Mouse (Mus musculus): Measurements from ENCODE around the gene Fbxo7. TPM values are rescaled to one million over a fixed set of nuclear protein-coding genes. Genes with fewer than 3 reads are reported as not detected.
A peak's percentile ranks its signal among the peaks of the same experiment; 100 is the strongest.
"Not testable (repeated sequence)": the region's sequence is repeated elsewhere in the genome, so short reads cannot be mapped to it uniquely, and the experiment has no call there.

Gene Fbxo7
- polyA plus RNA-seq, 1 experiment from 2014 or later, result 25.9 TPM

GRCm38 (mm10) chr10:86011781-86012180 is 10.0 kb upstream of the Fbxo7 start, which contains the start of gene Bpifc:
Gene Bpifc (minus strand): TSS chr10:86011895.
- WGBS, result 91% methylated on average over 2 of the region's 2 CpGs
- Histone ChIP-seq H3K27ac (no peak within 1 kb of the TSS), H3K27me3 (no peaks in the 10 kb centered on the region), H3K9ac (replicated peaks) (no peak within 1 kb of the TSS), H3K4me2 (no peak within 1 kb of the TSS), H3K4me3 (replicated peaks) (no peak within 1 kb of the TSS), H3K4me1 (replicated peaks) (no peaks in the 10 kb centered on the region), H3K36me3 (no peaks in the 10 kb centered on the region), H3K9me3 (no peaks in the 10 kb centered on the region)
- no peak for ATAC-seq (ENCODE audit: insufficient number of reproducible peaks, insufficient read depth, low FRiP score, low TSS enrichment, low read depth)

DNA sequence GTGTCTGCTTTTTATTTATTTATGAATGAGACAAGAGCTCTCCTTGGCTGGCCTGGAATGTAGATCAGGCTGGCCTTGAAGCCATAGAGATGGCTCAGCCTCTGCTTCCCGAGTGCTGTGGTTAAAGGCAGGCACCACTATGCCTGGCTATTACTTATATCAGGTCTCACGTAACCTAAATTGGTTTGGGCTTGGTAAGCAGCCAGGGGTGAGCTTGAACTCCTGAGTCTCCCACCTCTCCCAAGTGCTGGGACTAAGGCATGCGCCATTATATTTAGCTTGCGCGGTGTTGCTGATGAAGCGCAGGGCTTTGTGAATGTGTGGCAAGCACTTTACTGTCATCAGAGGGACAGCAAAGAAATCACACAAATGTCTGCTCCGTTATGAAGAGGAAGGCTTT is 4.0 kb upstream of the Fbxo7 start:
- no peak for ATAC-seq (ENCODE audit: insufficient number of reproducible peaks, insufficient read depth, low FRiP score, low TSS enrichment, low read depth)
- Histone ChIP-seq H3K27ac (no peak overlapping the region), H3K27me3 (no peaks in the 10 kb centered on the region), H3K9ac (replicated peaks) (no peak overlapping the region), H3K36me3 (no peaks in the 10 kb centered on the region), H3K4me3 (replicated peaks) (no peak overlapping the region), H3K9me3 (no peaks in the 10 kb centered on the region), H3K4me1 (replicated peaks) (peaks cover 7% of the 10 kb centered on the region; the same call in 1 of the 2 replicates), H3K4me2 (no peak overlapping the region)
- 92% methylated on average over 7 of the region's 7 CpGs for WGBS

DNA sequence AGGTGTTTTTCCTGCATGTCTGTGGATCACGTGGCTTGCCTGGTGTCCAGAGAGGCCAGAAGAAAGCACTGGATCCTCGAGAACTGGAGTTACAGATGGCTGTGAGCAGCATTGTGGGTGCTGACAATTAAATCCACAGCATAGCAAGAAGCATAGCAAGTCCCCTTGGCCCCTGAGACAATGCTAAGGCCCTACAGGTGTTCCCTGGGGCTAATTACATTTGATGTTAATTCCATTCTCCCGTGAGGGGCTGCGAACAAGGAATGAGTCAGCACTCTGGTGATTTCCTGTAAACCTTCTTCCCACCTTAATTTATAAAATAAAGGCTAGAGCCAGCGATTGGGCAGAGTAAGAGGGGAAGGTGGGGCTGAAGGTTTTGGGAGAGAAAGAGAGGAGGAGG is 3.0 kb upstream of the Fbxo7 start:
- H3K4me1 ChIP-seq (replicated peaks), result peaks cover 10% of the 10 kb centered on the region
- ATAC-seq (ENCODE audit: insufficient number of reproducible peaks, insufficient read depth, low FRiP score, low TSS enrichment, low read depth), result no peak
- H3K36me3 ChIP-seq, result no peaks in the 10 kb centered on the region
- H3K9me3 ChIP-seq, result no peaks in the 10 kb centered on the region
- 35% methylated on average over 5 of the region's 5 CpGs for WGBS
- no peak overlapping the region for H3K9ac ChIP-seq (replicated peaks)
- no peaks in the 10 kb centered on the region for H3K27me3 ChIP-seq
- no peak overlapping the region for H3K4me2 ChIP-seq
- H3K27ac ChIP-seq, result no peak overlapping the region
- no peak overlapping the region for H3K4me3 ChIP-seq (replicated peaks)

GRCm38 (mm10) chr10:86021408-86021748 is 394 bp upstream of the Fbxo7 start:
- Histone ChIP-seq H3K4me1 (replicated peaks) (peaks cover 11% of the 10 kb centered on the region), H3K36me3 (peaks cover 6% of the 10 kb centered on the region; the same call in 1 of the 2 replicates), H3K27me3 (no peaks in the 10 kb centered on the region), H3K27ac (no peak overlapping the region), H3K9me3 (no peaks in the 10 kb centered on the region), H3K4me3 (replicated peaks) (peak overlapping the region; percentile 88), H3K9ac (replicated peaks) (no peak overlapping the region), H3K4me2 (peak overlapping the region; percentile 74)
- peak; percentile 33; the same call in 1 of the 2 replicates for ATAC-seq (ENCODE audit: insufficient number of reproducible peaks, insufficient read depth, low FRiP score, low TSS enrichment, low read depth)
- 0% methylated on average over 3 of the region's 3 CpGs for WGBS

- Histone ChIP-seq H3K36me3 (peaks cover 6% of the 10 kb centered on the region; the same call in 1 of the 2 replicates), H3K27ac (peak overlapping the region; percentile 94; the same call in 1 of the 2 replicates), H3K4me3 (replicated peaks) (peak overlapping the region; percentile 88), H3K9ac (replicated peaks) (peak overlapping the region; percentile 83), H3K4me1 (replicated peaks) (peaks cover 11% of the 10 kb centered on the region), H3K27me3 (no peaks in the 10 kb centered on the region), H3K9me3 (no peaks in the 10 kb centered on the region), H3K4me2 (peak overlapping the region; percentile 74)
- 6% methylated on average over 6 of the region's 6 CpGs for WGBS
- peak; percentile 28; the same call in 1 of the 2 replicates for ATAC-seq (ENCODE audit: insufficient number of reproducible peaks, insufficient read depth, low FRiP score, low TSS enrichment, low read depth)
Observed at GRCm38 (mm10) chr10:86022474-86022816, 673 bp downstream of the Fbxo7 start.

DNA sequence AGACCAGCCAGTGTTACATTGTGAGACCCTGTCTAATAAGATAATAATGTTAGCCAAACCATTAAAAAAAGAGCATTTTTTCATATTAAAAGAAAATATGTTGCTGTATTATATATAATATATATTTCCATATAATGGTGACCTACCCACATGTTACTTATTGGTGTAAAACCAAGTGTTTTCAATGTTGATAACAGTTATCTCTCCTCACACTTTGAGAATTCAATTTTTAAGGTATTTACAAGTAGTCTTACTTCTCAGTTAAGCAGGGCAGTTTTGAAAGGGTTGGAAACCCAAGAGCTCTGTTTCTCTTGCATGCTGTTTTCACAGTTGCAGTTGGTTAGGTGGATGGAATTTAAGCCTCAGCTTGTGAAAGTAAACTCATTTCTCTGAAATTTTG is 1.4 kb downstream of the Fbxo7 start:
- H3K4me3 ChIP-seq (replicated peaks), result 0 out of 2 replicates have a peak overlapping the region, but pooled peaks have one; percentile 88
- peaks cover 6% of the 10 kb centered on the region; the same call in 1 of the 2 replicates for H3K36me3 ChIP-seq
- H3K9me3 ChIP-seq, result no peaks in the 10 kb centered on the region
- H3K27me3 ChIP-seq, result no peaks in the 10 kb centered on the region
- no peak for ATAC-seq (ENCODE audit: insufficient number of reproducible peaks, insufficient read depth, low FRiP score, low TSS enrichment, low read depth)
- no peak overlapping the region for H3K27ac ChIP-seq
- peaks cover 11% of the 10 kb centered on the region for H3K4me1 ChIP-seq (replicated peaks)
- peak overlapping the region; percentile 74 for H3K4me2 ChIP-seq
- H3K9ac ChIP-seq (replicated peaks), result no peak overlapping the region

- no peaks in the 10 kb centered on the region for H3K27me3 ChIP-seq
- ATAC-seq (ENCODE audit: insufficient number of reproducible peaks, insufficient read depth, low FRiP score, low TSS enrichment, low read depth), result no peak
- no peak overlapping the region for H3K4me2 ChIP-seq
- H3K4me1 ChIP-seq (replicated peaks), result peaks cover 11% of the 10 kb centered on the region
- no peak overlapping the region for H3K9ac ChIP-seq (replicated peaks)
- no peak overlapping the region for H3K27ac ChIP-seq
- H3K36me3 ChIP-seq, result peaks cover 27% of the 10 kb centered on the region
- 69% methylated on average over 2 of the region's 2 CpGs for WGBS
- no peaks in the 10 kb centered on the region for H3K9me3 ChIP-seq
- H3K4me3 ChIP-seq (replicated peaks), result no peak overlapping the region
Observed at GRCm38 (mm10) chr10:86025906-86026305, 4.1 kb downstream of the Fbxo7 start.

DNA sequence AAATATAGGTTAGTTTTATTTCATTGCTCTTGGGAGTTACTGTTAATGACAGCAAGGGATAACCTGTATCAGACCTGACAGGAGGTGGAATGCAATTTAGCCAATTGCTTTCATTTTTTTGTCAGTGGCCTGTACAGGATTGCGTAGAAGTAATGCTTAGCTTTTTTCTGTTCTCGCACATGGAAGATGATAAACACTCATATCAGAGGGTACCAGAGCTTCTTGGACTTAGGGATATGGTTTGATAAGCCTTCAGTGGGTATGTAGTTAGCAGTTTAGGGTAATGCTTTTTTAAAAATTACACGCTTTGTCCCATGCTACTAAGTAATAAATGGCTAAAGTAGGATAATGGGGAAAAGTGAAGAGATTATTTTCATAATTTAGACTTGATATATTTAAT is 4.6 kb downstream of the Fbxo7 start:
- WGBS, result 83% methylated on average over 3 of the region's 3 CpGs
- no peaks in the 10 kb centered on the region for H3K27me3 ChIP-seq
- H3K9me3 ChIP-seq, result no peaks in the 10 kb centered on the region
- H3K4me1 ChIP-seq (replicated peaks), result peaks cover 10% of the 10 kb centered on the region
- no peak for ATAC-seq (ENCODE audit: insufficient number of reproducible peaks, insufficient read depth, low FRiP score, low TSS enrichment, low read depth)
- H3K4me2 ChIP-seq, result no peak overlapping the region
- no peak overlapping the region for H3K9ac ChIP-seq (replicated peaks)
- H3K27ac ChIP-seq, result no peak overlapping the region
- H3K4me3 ChIP-seq (replicated peaks), result no peak overlapping the region
- peaks cover 31% of the 10 kb centered on the region for H3K36me3 ChIP-seq

DNA sequence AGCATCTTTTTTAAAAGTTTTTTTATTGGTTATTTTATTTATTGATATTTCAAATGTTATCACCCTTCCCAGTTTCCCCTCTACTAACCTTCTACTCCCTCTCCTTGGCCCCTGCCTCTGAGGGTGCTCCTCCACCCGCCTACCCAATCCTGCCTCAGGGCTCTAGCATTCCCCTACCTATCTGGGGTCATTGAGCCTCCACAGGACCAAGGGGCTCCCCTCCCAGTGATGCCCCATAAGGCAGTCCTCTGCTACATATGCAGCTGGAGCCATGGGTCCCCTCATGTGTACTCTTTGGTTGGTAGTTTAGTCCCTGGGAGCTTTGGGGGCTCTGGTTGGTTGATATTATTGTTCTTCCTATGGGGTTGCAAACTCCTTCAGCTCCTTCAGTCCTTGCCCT is 5.0 kb downstream of the Fbxo7 start:
- not testable (repeated sequence) for H3K9ac ChIP-seq (replicated peaks); H3K4me3 ChIP-seq (replicated peaks); ATAC-seq (ENCODE audit: insufficient number of reproducible peaks, insufficient read depth, low FRiP score, low TSS enrichment, low read depth); H3K4me1 ChIP-seq (replicated peaks); H3K4me2 ChIP-seq; H3K27ac ChIP-seq; H3K9me3 ChIP-seq; H3K27me3 ChIP-seq
- H3K36me3 ChIP-seq, result peaks cover 31% of the 10 kb centered on the region
- 80% methylated on average over 1 of the region's 1 CpGs for WGBS

DNA sequence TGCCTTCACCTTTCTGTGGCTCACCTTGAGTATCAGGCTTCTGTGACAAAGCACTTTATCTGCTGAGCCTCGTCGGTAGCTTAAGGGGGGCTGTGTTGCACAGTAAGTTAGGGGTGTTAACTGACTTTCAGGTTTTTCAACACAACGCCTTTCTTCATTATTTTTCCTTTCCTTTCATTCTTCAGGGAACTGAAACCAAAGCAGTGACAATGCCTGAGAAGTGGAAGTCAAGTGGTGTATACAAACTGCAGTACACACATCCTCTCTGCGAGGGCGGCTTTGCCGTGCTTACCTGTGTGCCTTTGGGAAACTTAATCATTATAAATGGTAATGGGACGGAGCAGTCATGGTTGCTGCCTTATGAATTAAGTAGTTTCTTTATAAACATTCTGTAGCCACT is 9.0 kb downstream of the Fbxo7 start:
- Histone ChIP-seq H3K27ac (no peak overlapping the region), H3K9me3 (no peaks in the 10 kb centered on the region), H3K27me3 (no peaks in the 10 kb centered on the region), H3K4me1 (replicated peaks) (peaks cover 7% of the 10 kb centered on the region; the same call in 1 of the 2 replicates), H3K4me2 (no peak overlapping the region), H3K4me3 (replicated peaks) (no peak overlapping the region), H3K9ac (replicated peaks) (no peak overlapping the region), H3K36me3 (peaks cover 29% of the 10 kb centered on the region)
- 87% methylated on average over 7 of the region's 7 CpGs for WGBS
- no peak for ATAC-seq (ENCODE audit: insufficient number of reproducible peaks, insufficient read depth, low FRiP score, low TSS enrichment, low read depth)

DNA sequence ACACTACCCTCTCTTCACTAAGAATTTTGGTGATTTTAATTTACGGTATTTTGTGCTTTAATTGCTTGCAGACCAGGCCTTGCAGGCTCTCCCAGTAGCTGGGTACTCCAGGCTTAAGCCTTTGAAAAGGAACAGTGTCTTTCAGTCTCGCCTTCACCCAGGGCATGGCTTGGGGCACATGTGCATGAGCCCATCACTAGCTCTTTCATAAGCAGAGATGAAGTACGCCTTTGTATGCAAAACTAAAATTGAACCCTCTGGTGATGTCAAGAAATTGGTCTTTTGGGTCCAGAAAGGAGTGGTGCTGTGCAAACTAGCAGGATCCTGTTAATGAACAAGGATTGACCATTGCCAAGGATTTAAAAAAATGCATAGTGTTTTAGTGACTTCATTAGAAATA is 10.7 kb downstream of the Fbxo7 start:
- Histone ChIP-seq H3K9ac (replicated peaks) (no peak overlapping the region), H3K9me3 (no peaks in the 10 kb centered on the region), H3K4me2 (no peak overlapping the region), H3K4me1 (replicated peaks) (peaks cover 7% of the 10 kb centered on the region; the same call in 1 of the 2 replicates), H3K4me3 (replicated peaks) (no peak overlapping the region), H3K27ac (peak overlapping the region; percentile 69), H3K36me3 (peaks cover 37% of the 10 kb centered on the region), H3K27me3 (no peaks in the 10 kb centered on the region)
- ATAC-seq (ENCODE audit: insufficient number of reproducible peaks, insufficient read depth, low FRiP score, low TSS enrichment, low read depth), result peak; percentile 68; the same call in 1 of the 2 replicates
- 53% methylated on average over 3 of the region's 3 CpGs for WGBS

DNA sequence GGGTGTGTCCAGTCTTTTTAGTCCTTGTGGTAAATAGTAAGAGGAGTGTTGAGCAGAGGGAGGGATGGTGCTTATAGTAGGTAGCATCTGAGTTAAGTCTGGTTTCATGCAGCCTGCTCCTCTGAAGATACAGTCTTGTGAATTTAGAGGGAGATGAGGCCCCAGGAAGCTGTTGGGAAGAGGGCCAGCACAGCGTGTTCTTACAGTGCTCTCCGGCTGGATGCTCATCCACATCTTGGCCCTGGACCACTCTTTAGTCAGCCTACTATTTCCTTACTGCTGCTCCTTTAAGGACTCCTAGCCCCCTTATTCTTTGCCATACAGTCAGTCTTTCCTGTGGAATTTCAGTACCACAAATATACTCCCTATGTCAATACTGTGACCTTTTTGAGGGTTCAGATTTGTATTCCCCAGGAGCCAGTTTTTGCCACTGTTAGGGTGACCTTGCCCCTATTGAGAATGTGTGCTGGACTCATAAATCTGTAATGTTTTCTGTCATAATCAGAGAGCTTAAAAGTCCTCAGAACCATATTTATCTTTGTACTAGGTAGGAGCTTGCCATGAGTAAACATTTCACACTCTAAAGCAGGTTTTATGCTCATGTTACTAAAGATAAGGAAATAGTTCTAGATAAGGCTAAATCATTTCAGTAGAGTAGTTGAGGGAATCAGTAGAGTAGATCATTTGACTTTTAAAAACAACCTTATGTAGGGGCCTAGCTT is 12.4 kb downstream of the Fbxo7 start:
- peaks cover 42% of the 10 kb centered on the region for H3K36me3 ChIP-seq
- peaks cover 7% of the 10 kb centered on the region; the same call in 1 of the 2 replicates for H3K4me1 ChIP-seq (replicated peaks)
- no peak overlapping the region for H3K9ac ChIP-seq (replicated peaks)
- H3K27ac ChIP-seq, result no peak overlapping the region
- no peak overlapping the region for H3K4me2 ChIP-seq
- WGBS, result 96% methylated on average over 2 of the region's 2 CpGs
- no peaks in the 10 kb centered on the region for H3K27me3 ChIP-seq
- no peaks in the 10 kb centered on the region for H3K9me3 ChIP-seq
- no peak overlapping the region for H3K4me3 ChIP-seq (replicated peaks)
- no peak for ATAC-seq (ENCODE audit: insufficient number of reproducible peaks, insufficient read depth, low FRiP score, low TSS enrichment, low read depth)

Data from limb, embryonic 12.5 days (tissue).